Mouse (Mus musculus) layer of hippocampus, adult 2 months (tissue): ENCODE measurements around the gene Gm3468. TPM values are rescaled to one million over a fixed set of nuclear protein-coding genes. Genes with fewer than 3 reads are reported as not detected.
"Not testable (repeated sequence)": the region's sequence is repeated elsewhere in the genome, so short reads cannot be mapped to it uniquely, and the experiment has no call there.

Source experiments
- DNase-seq, 2 experiments: peaks; one replicate each; pipeline ENCODE4 v3.0.0; 2022; ENCODE audit warnings: low spot score in 2 of 2
- H3K27ac ChIP-seq: fragments of 200-600 bp; 2 replicates; pipeline ENCODE4 v1.8.1; 2022
- H3K4me3 ChIP-seq: fragments of 200-600 bp; 2 replicates; pipeline ENCODE4 v1.8.1; 2022; ENCODE audit warnings: mild to moderate bottlenecking
- CTCF ChIP-seq: fragments of 200-600 bp; conservative IDR thresholded peaks from 2 replicates; pipeline ENCODE4 v1.8.1; 2022; ENCODE audit warnings: antibody characterized with exemption, mild to moderate bottlenecking, moderate library complexity
- long read RNA-seq, 2 experiments: library from polyadenylated mRNA; stranded (forward); transcript quantifications; one replicate each; pipeline ENCODE4 v2.0.0; 2021; ENCODE audit warnings: borderline mapping rate in 2 of 2
- total RNA-seq, 2 experiments: library from RNA; stranded (reverse); gene quantifications; 2 replicates each; pipeline ENCODE4 v1.2.3; 2021

The Gm3468 gene
- 1 to 10 TPM in 1 of 2 experiments, under 1 TPM in 1; 0.84 to 1.6 TPM for total RNA-seq
- long read RNA-seq, experiment 1, result 0 reads
- long read RNA-seq, experiment 2, partial matches to known transcripts, result 0 of 2 reads
- long read RNA-seq, experiment 2, other reads (novel, unspliced or antisense), result 2 of 2 reads

GRCm38 (mm10) chr14:6108272-6108925, at the start of gene Gm3468:
Gm3468 (minus strand) TSS chr14:6108665.
- peak; percentile 63 for TF ChIP-seq CTCF
- DNase-seq, result peak; percentile 20 to 56
- peak within 1 kb of the TSS; percentile 42 for H3K4me3 ChIP-seq
- H3K27ac ChIP-seq, result not testable (repeated sequence)

GRCm38 (mm10) chr14:6125707-6126106, 17.2 kb upstream of the Gm3468 start, which contains the start of gene Gm3476:
Gm3476 (minus strand) TSS chr14:6125807.
- DNase-seq, H3K4me3 ChIP-seq, H3K27ac ChIP-seq: not testable (repeated sequence)

GRCm38 (mm10) chr14:6107500-6107899, 965 bp downstream of the Gm3468 start:
- TF ChIP-seq CTCF, result peak; percentile 56
- DNase-seq, H3K27ac ChIP-seq, H3K4me3 ChIP-seq: not testable (repeated sequence)

DNA sequence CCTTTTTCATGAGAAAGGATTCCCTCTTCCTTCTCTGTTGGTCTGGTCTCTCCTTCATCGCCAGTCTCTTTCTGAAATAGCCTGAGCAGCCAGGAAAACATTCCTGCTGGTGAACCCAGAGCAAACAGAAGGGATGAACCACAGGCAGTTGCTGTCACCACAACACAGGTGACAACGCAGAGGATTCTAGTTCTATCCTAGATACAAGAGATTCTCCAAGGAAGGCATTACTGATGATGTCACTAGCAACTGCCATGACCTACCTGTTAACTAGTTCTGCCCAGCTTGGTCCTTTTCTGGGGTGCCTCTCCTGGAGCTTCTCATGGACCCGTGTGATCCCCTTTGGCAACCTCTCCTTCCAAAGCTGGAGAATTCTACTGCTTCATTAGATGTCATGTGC, 14.6 kb downstream of the Gm3468 start, which contains the start of gene Gm8206:
Gm8206 (minus strand) TSS at position 101 of the 400 bp plus-strand sequence.
- H3K4me3 ChIP-seq, DNase-seq, H3K27ac ChIP-seq: not testable (repeated sequence)

GRCm38 (mm10) chr14:6058167-6058566, 50.3 kb downstream of the Gm3468 start, which contains the start of gene Gm6337:
Gm6337 (minus strand) TSS chr14:6058267.
- not testable (repeated sequence) for DNase-seq, H3K27ac ChIP-seq, H3K4me3 ChIP-seq

Other genes with a start within 250 kb of the Gm3468 start
- 1 to 10 TPM in 1 of 2 experiments, under 1 TPM in 1; 0.92 to 1.3 TPM for gene Gm8237, start 228.3 kb downstream of the Gm3468 start, total RNA-seq
- 1 to 10 TPM; 1.3 to 1.8 TPM for gene Gm3248, start 146.9 kb downstream of the Gm3468 start, total RNA-seq
- gene Gm3453, start 129.5 kb downstream of the Gm3468 start, total RNA-seq, result not detected
- gene Gm6337, start 50.4 kb downstream of the Gm3468 start, total RNA-seq, result not detected
- gene Gm8206, start 14.7 kb downstream of the Gm3468 start, total RNA-seq, result 1 to 10 TPM in 1 of 2 experiments, under 1 TPM in 1; 0.82 to 2.4 TPM
- not detected for gene Gm3476, start 17.1 kb upstream of the Gm3468 start, total RNA-seq
- gene Gm21560, start 110.6 kb upstream of the Gm3468 start, total RNA-seq, result 1 to 10 TPM; 1.2 to 1.4 TPM
- gene Gm3411, start 178.6 kb upstream of the Gm3468 start, total RNA-seq, result 1 to 10 TPM; 2.8 to 3.1 TPM
- gene Gm21103, start 196.2 kb upstream of the Gm3468 start, total RNA-seq, result not detected
- gene Gm3618, start 235.0 kb upstream of the Gm3468 start, total RNA-seq, result not detected